In genomic region chr11:51646245-51646644, GRCm38 (mm10) we compare ENCODE assay signal across 13 mouse cellular contexts. TPM values are rescaled to one million over a fixed set of nuclear protein-coding genes. Genes with fewer than 3 reads are reported as not detected.
DNase-seq lines count a peak whose midpoint lies in the region; ATAC-seq and TF ChIP-seq lines count a peak whose summit lies in the region.
"Had no signal": no experiment of that assay in that cellular context is flagged by ENCODE, and none has a peak within 500 bp of the region (broad histone marks: within the 10 kb centered on the region; RNA-seq: fewer than 3 reads in every experiment).

No protein-coding gene starts in this region.

- no peak overlapping the region for H3K9ac ChIP-seq in forebrain, embryonic 12.5 days
- no peak overlapping the region for H3K9ac ChIP-seq in lung, embryonic 15.5 days
- H3K9ac ChIP-seq: hindbrain, embryonic 15.5 days; liver, embryonic 14.5 days; midbrain, embryonic 13.5 days had no signal

- no peak overlapping the region for H3K4me2 ChIP-seq in forebrain, embryonic 12.5 days
- H3K4me2 ChIP-seq in lung, embryonic 15.5 days, result peak overlapping the region; percentile 34
- H3K4me2 ChIP-seq: hindbrain, embryonic 15.5 days; midbrain, embryonic 13.5 days had no signal

- no peak for DNase-seq in forebrain, embryonic 10.5 days (ENCODE audit: extremely low spot score, low spot score)
- no peak for DNase-seq in kidney, adult 2 months
- no peak for DNase-seq in kidney, adult 8-10 months
- no peak for DNase-seq in lung, postnatal 10 days
- no peak for DNase-seq in embryonic facial prominence, embryonic 10.5 days (ENCODE audit: low spot score)
- no peak for DNase-seq in thymus, postnatal 10 days (ENCODE audit: low spot score in 2 of 2)
- DNase-seq: cerebellum, adult 11 months had no signal

- ATAC-seq in forebrain, embryonic 12.5 days (ENCODE audit: low FRiP score), result no peak
- no peak for ATAC-seq in lung, embryonic 15.5 days (ENCODE audit: borderline replicate concordance, extremely low read depth, low FRiP score, low TSS enrichment)
- ATAC-seq: midbrain, embryonic 13.5 days had no signal

- WGBS in forebrain, embryonic 10.5 days, result 79% methylated on average over 7 of the region's 7 CpGs
- 89% methylated on average over 7 of the region's 7 CpGs for WGBS in forebrain, embryonic 12.5 days
- 70% methylated on average over 7 of the region's 7 CpGs for WGBS in kidney, adult 2 months
- WGBS in lung, embryonic 15.5 days, result 70% methylated on average over 7 of the region's 7 CpGs
- WGBS in embryonic facial prominence, embryonic 10.5 days, result 74% methylated on average over 7 of the region's 7 CpGs

- H3K36me3 ChIP-seq in forebrain, embryonic 10.5 days (replicated peaks), result peaks cover 43% of the 10 kb centered on the region
- H3K36me3 ChIP-seq in forebrain, embryonic 12.5 days (replicated peaks), result no peaks in the 10 kb centered on the region
- H3K36me3 ChIP-seq in kidney, adult 2 months (ENCODE audit: control insufficient read depth, insufficient read depth, low read length), result no peaks in the 10 kb centered on the region
- peaks cover 10% of the 10 kb centered on the region for H3K36me3 ChIP-seq in lung, embryonic 15.5 days
- H3K36me3 ChIP-seq in embryonic facial prominence, embryonic 10.5 days (replicated peaks), result peaks cover 46% of the 10 kb centered on the region
- H3K36me3 ChIP-seq: midbrain, embryonic 13.5 days had no signal

- H3K27me3 ChIP-seq in forebrain, embryonic 10.5 days (ENCODE audit: poor library complexity, severe bottlenecking), result peaks cover 36% of the 10 kb centered on the region
- H3K27me3 ChIP-seq in forebrain, embryonic 12.5 days, result peaks cover 27% of the 10 kb centered on the region
- no peaks in the 10 kb centered on the region for H3K27me3 ChIP-seq in kidney, adult 2 months (replicated peaks; ENCODE audit: control insufficient read depth, insufficient read depth, low read length)
- H3K27me3 ChIP-seq in lung, embryonic 15.5 days, result peaks cover 3% of the 10 kb centered on the region; the same call in 1 of the 2 replicates
- peaks cover 36% of the 10 kb centered on the region for H3K27me3 ChIP-seq in embryonic facial prominence, embryonic 10.5 days (replicated peaks; ENCODE audit: low read depth, poor library complexity, severe bottlenecking)
- H3K27me3 ChIP-seq: hindbrain, embryonic 15.5 days had no signal

- peaks cover 65% of the 10 kb centered on the region for H3K4me1 ChIP-seq in forebrain, embryonic 10.5 days
- H3K4me1 ChIP-seq in forebrain, embryonic 12.5 days, result peaks cover 31% of the 10 kb centered on the region
- H3K4me1 ChIP-seq in kidney, adult 2 months (ENCODE audit: control insufficient read depth, insufficient read depth, low read length), result peaks cover 15% of the 10 kb centered on the region; the same call in 1 of the 2 replicates
- H3K4me1 ChIP-seq in lung, embryonic 15.5 days, result peaks cover 52% of the 10 kb centered on the region
- peaks cover 70% of the 10 kb centered on the region for H3K4me1 ChIP-seq in embryonic facial prominence, embryonic 10.5 days

- no peak for TF ChIP-seq CTCF in kidney, adult 2 months (conservative IDR thresholded peaks at IDR 0.05; ENCODE audit: insufficient read depth, insufficient read length, low read depth, low read length)

- H3K4me3 ChIP-seq in forebrain, embryonic 10.5 days, result no peak overlapping the region
- no peak overlapping the region for H3K4me3 ChIP-seq in forebrain, embryonic 12.5 days (replicated peaks)
- H3K4me3 ChIP-seq in kidney, adult 2 months (ENCODE audit: insufficient read depth, low read depth, low read length), result no peak overlapping the region
- H3K4me3 ChIP-seq in lung, embryonic 15.5 days, result no peak overlapping the region
- no peak overlapping the region for H3K4me3 ChIP-seq in embryonic facial prominence, embryonic 10.5 days
- H3K4me3 ChIP-seq: erythroblast, embryonic 14.5 days; hindbrain, embryonic 15.5 days; midbrain, embryonic 13.5 days had no signal

- H3K9me3 ChIP-seq in forebrain, embryonic 10.5 days, result no peaks in the 10 kb centered on the region
- no peaks in the 10 kb centered on the region for H3K9me3 ChIP-seq in forebrain, embryonic 12.5 days
- H3K9me3 ChIP-seq in lung, embryonic 15.5 days, result no peaks in the 10 kb centered on the region
- H3K9me3 ChIP-seq in embryonic facial prominence, embryonic 10.5 days, result no peaks in the 10 kb centered on the region
- H3K9me3 ChIP-seq: hindbrain, embryonic 15.5 days; midbrain, embryonic 13.5 days had no signal

- peak overlapping the region; percentile 87; the same call in 1 of the 2 replicates for H3K27ac ChIP-seq in forebrain, embryonic 10.5 days
- no peak overlapping the region for H3K27ac ChIP-seq in forebrain, embryonic 12.5 days
- peak overlapping the region; percentile 84 for H3K27ac ChIP-seq in kidney, adult 2 months (ENCODE audit: insufficient read depth, low read depth, low read length)
- H3K27ac ChIP-seq in lung, embryonic 15.5 days, result peak overlapping the region; percentile 49
- H3K27ac ChIP-seq in embryonic facial prominence, embryonic 10.5 days (replicated peaks), result peak overlapping the region; percentile 24; the same call in 1 of the 2 replicates
- H3K27ac ChIP-seq: liver, embryonic 14.5 days had no signal

- no peak for TF ChIP-seq POLR2A in kidney, adult 2 months (IDR thresholded peaks at IDR 0.05; ENCODE audit: low read depth, low read length)

RNA-seq across cellular contexts. Expression of gene N4bp3, which starts 4.4 kb away (rescaled TPM):
- polyA plus RNA-seq in forebrain, embryonic 10.5 days (2016; fragmentation: Nextera tagmentation; extraction: Ambion mirVana), result 19.4 and 21.1 TPM in 2 replicates
- 9.5 and 10.5 TPM in 2 replicates for polyA plus RNA-seq in forebrain, embryonic 12.5 days (2016; fragmentation: Nextera tagmentation; extraction: Ambion mirVana)
- 11.8 and 13.6 TPM in 2 replicates for polyA plus RNA-seq in kidney, adult 2 months (2012; rRNA removed)
- polyA plus RNA-seq in lung, embryonic 15.5 days (2015; fragmentation: Nextera tagmentation; extraction: Ambion mirVana), result 46.2 and 46.6 TPM in 2 replicates
- 15.8 and 17.4 TPM in 2 replicates for polyA plus RNA-seq in embryonic facial prominence, embryonic 10.5 days (2016; fragmentation: Nextera tagmentation; extraction: Ambion mirVana)

RNA-seq across cellular contexts. Expression of gene D930048N14Rik, which starts 4.5 kb away (rescaled TPM):
- polyA plus RNA-seq in forebrain, embryonic 10.5 days (2016; fragmentation: Nextera tagmentation; extraction: Ambion mirVana), result 1.6 and 2.0 TPM in 2 replicates
- polyA plus RNA-seq in forebrain, embryonic 12.5 days (2016; fragmentation: Nextera tagmentation; extraction: Ambion mirVana), result 0.66 and 0.91 TPM in 2 replicates
- polyA plus RNA-seq in kidney, adult 2 months (2012; rRNA removed), result 10.7 and 13.7 TPM in 2 replicates
- polyA plus RNA-seq in lung, embryonic 15.5 days (2015; fragmentation: Nextera tagmentation; extraction: Ambion mirVana), result 2.7 and 3.9 TPM in 2 replicates
- 1.6 and 2.4 TPM in 2 replicates for polyA plus RNA-seq in embryonic facial prominence, embryonic 10.5 days (2016; fragmentation: Nextera tagmentation; extraction: Ambion mirVana)
- polyA plus RNA-seq: erythroblast, embryonic 14.5 days had no signal

RNA-seq across cellular contexts. Expression of gene Rmnd5b, which starts 10.5 kb away (rescaled TPM):
- polyA plus RNA-seq in forebrain, embryonic 10.5 days (2016; fragmentation: Nextera tagmentation; extraction: Ambion mirVana), result 37.2 and 39.1 TPM in 2 replicates
- polyA plus RNA-seq in forebrain, embryonic 12.5 days (2016; fragmentation: Nextera tagmentation; extraction: Ambion mirVana), result 43.4 and 44.7 TPM in 2 replicates
- 46.6 and 52.9 TPM in 2 replicates for polyA plus RNA-seq in kidney, adult 2 months (2012; rRNA removed)
- polyA plus RNA-seq in lung, embryonic 15.5 days (2015; fragmentation: Nextera tagmentation; extraction: Ambion mirVana), result 43.7 and 43.8 TPM in 2 replicates
- polyA plus RNA-seq in embryonic facial prominence, embryonic 10.5 days (2016; fragmentation: Nextera tagmentation; extraction: Ambion mirVana), result 32.7 and 38.1 TPM in 2 replicates

RNA-seq across cellular contexts. Expression of gene Nhp2, which starts 26.7 kb away (rescaled TPM):
- polyA plus RNA-seq in forebrain, embryonic 10.5 days (2016; fragmentation: Nextera tagmentation; extraction: Ambion mirVana), result 273 and 279 TPM in 2 replicates
- polyA plus RNA-seq in forebrain, embryonic 12.5 days (2016; fragmentation: Nextera tagmentation; extraction: Ambion mirVana), result 126 and 131 TPM in 2 replicates
- 44.6 and 49.8 TPM in 2 replicates for polyA plus RNA-seq in kidney, adult 2 months (2012; rRNA removed)
- polyA plus RNA-seq in lung, embryonic 15.5 days (2015; fragmentation: Nextera tagmentation; extraction: Ambion mirVana), result 126 and 144 TPM in 2 replicates
- 260 and 276 TPM in 2 replicates for polyA plus RNA-seq in embryonic facial prominence, embryonic 10.5 days (2016; fragmentation: Nextera tagmentation; extraction: Ambion mirVana)

RNA-seq across cellular contexts. Expression of gene Hnrnpab, which starts 39.6 kb away (rescaled TPM):
- 597 and 634 TPM in 2 replicates for polyA plus RNA-seq in forebrain, embryonic 10.5 days (2016; fragmentation: Nextera tagmentation; extraction: Ambion mirVana)
- polyA plus RNA-seq in forebrain, embryonic 12.5 days (2016; fragmentation: Nextera tagmentation; extraction: Ambion mirVana), result 853 and 874 TPM in 2 replicates
- 116 and 138 TPM in 2 replicates for polyA plus RNA-seq in kidney, adult 2 months (2012; rRNA removed)
- polyA plus RNA-seq in lung, embryonic 15.5 days (2015; fragmentation: Nextera tagmentation; extraction: Ambion mirVana), result 465 and 488 TPM in 2 replicates
- polyA plus RNA-seq in embryonic facial prominence, embryonic 10.5 days (2016; fragmentation: Nextera tagmentation; extraction: Ambion mirVana), result 636 and 666 TPM in 2 replicates
